Mouse (Mus musculus) megakaryocyte-erythroid progenitor cell, adult 5-6 weeks (primary cell): ENCODE data around the gene Lce1m. TPM values are rescaled to one million over a fixed set of nuclear protein-coding genes. Genes with fewer than 3 reads are reported as not detected.
"Not testable (repeated sequence)": the region's sequence is repeated elsewhere in the genome, so short reads cannot be mapped to it uniquely, and the experiment has no call there.

Experiments used
- ATAC-seq: replicated peaks from 2 replicates; pipeline ENCODE4 v1.8.0; 2016; ENCODE audit warnings: mild to moderate bottlenecking, inconsistent platforms; ENCODE audit not compliant: severe bottlenecking, poor library complexity, low FRiP score, low TSS enrichment
- total RNA-seq, 2 experiments: library from RNA; stranded (forward) in 1 of 2; stranded (reverse) in 1 of 2; fragments of 200-1000, 215-1000 nt in 1 of 2; fragments of >200 nt in 1 of 2; fragmentation: Nextera tagmentation in 1 of 2; gene quantifications; 2 replicates each; pipeline ENCODE4 v1.2.3; 2014 to 2017

Lce1m gene
- total RNA-seq (2014; fragmentation: Nextera tagmentation) (not detected in 2 replicates), total RNA-seq (2017) (not detected in 2 replicates)

GRCm38 (mm10) chr3:93018960-93019359, at the start of gene Lce1m:
TSS of gene Lce1m (minus strand) at chr3:93019060.
- ATAC-seq: no peak

- ATAC-seq: not testable (repeated sequence)
Observed at GRCm38 (mm10) chr3:93068523-93068922, 49.7 kb upstream of the Lce1m start, which contains the start of gene Gm4858. TSS of gene Gm4858 (plus strand) at chr3:93068823.

- no peak for ATAC-seq
Observed at GRCm38 (mm10) chr3:93052826-93053474, 34.1 kb upstream of the Lce1m start.

GRCm38 (mm10) chr3:93050182-93050581, 31.3 kb upstream of the Lce1m start:
- no peak for ATAC-seq

- peak; percentile 74; the same call in 1 of the 2 replicates for ATAC-seq
Observed at GRCm38 (mm10) chr3:93031450-93031849, 12.6 kb upstream of the Lce1m start.

GRCm38 (mm10) chr3:93025486-93025885, 6.6 kb upstream of the Lce1m start:
- ATAC-seq: no peak

- no peak for ATAC-seq
Observed at GRCm38 (mm10) chr3:93023411-93024184, 4.7 kb upstream of the Lce1m start.

GRCm38 (mm10) chr3:93021171-93021570, 2.3 kb upstream of the Lce1m start:
- ATAC-seq: no peak

- ATAC-seq: no peak
Observed at GRCm38 (mm10) chr3:93015460-93016104, 3.3 kb downstream of the Lce1m start, which contains the start of gene Crct1. TSS of gene Crct1 (minus strand) at chr3:93015687.

- ATAC-seq: no peak
Observed at GRCm38 (mm10) chr3:93014871-93015270, 4.0 kb downstream of the Lce1m start.

GRCm38 (mm10) chr3:93014378-93014801, 4.5 kb downstream of the Lce1m start:
- no peak for ATAC-seq

GRCm38 (mm10) chr3:93002843-93003242, 16.0 kb downstream of the Lce1m start:
- ATAC-seq: no peak

GRCm38 (mm10) chr3:93000621-93001020, 18.2 kb downstream of the Lce1m start:
- no peak for ATAC-seq

GRCm38 (mm10) chr3:92998691-92999090, 20.2 kb downstream of the Lce1m start:
- peak; percentile 99 for ATAC-seq

GRCm38 (mm10) chr3:92991926-92992325, 26.9 kb downstream of the Lce1m start, which contains the start of gene Lce3f:
TSS of gene Lce3f (plus strand) at chr3:92992226.
- ATAC-seq: no peak

GRCm38 (mm10) chr3:92978484-92978883, 40.4 kb downstream of the Lce1m start:
- no peak for ATAC-seq
